Mouse (Mus musculus): ENCODE results near the gene Bcl2l11.

DNA sequence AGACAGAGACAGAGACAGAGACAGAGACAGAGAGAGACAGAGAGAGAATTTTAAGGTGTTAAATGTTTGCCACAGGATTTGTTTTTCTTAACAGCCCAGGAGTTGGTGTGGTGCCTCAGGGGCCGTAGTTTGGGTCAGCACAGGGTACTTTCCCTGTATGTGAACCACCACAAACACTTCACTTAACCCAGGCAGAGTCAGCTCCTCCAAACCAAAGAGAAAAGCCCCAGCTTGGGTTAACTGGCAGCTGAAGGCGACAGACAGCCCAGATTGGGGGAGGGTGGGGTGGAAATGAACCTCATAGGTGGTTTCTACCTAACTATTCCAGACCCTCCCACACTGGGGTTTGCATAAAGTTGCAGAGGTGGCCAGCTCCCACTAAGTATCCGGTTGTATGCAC lies 71.5 kb downstream of the Bcl2l11 start:
- TF ChIP-seq POLR2A (IDR thresholded peaks at IDR 0.05; ENCODE audit: low read depth, low read length) (no peak), CTCF (IDR thresholded peaks at IDR 0.05; ENCODE audit: borderline replicate concordance, insufficient read depth, low read length) (no peak)

Measured in embryonic fibroblast, embryonic 13.5 days (primary cell).